Mouse (Mus musculus) kidney, postnatal 25 days (tissue): Measurements from ENCODE around the gene Mtch1.

Source experiments
- DNase-seq, 2 experiments: peaks; one replicate each; pipeline ENCODE4 v3.0.0; 2021; ENCODE audit warnings: mixed read lengths in 2 of 2

Gene Mtch1

GRCm38 (mm10) chr17:29305058-29305806, 42.5 kb downstream of the Mtch1 start:
- peak; percentile 59 to 62 for DNase-seq

DNA sequence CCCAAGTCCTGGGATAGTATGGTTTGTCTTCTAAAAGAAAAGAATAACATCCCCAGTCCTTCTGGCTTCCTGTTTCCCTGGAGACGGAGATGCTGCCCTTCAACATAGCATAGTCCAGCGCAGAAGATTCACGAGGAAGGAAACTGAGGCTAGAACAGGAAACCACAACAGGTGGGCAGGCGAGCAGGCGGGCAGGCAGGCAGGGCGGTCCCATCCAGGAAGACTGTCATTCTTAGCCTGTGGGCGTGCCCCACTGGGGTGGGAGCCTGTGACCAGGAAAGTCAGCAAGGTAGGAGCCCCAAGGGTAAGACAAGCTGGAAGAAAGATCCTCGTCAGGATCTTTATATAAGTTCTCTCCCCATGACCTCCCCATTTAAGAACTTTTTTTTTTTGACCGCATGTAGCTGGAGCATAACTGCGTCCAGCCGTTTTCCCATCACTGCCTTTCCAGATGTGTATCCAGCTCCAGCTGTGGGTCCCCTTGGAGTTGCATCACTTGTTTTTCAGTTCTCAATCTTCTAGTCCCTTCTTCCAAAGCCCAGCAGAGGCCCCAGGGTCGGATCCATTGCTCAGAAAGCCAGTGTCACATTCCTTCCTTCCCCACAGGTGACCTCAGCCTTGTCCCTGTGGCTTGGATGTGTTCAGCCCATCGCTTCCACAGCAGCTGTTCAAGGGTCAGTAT, 43.2 kb downstream of the Mtch1 start:
- DNase-seq = no peak

DNA sequence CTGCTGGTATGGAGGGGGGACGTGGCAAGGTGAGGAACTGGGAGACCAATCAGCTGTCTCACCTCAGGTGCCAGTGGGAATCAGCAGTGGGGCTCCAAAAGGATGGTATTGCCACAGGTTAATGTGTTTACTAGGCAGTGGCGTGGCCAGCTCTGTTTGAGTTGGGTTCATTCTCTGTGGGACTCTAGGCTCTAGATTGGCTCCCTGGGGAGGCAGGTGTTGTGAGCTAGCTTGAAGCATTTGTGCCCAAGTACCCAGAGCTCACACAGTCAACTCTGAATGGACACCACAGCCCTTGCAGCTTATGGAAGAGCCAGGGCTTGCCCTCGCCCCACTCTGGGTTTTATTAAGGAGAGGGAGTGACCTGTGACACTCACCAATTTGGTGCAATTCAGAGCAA, 43.9 kb downstream of the Mtch1 start:
- no peak for DNase-seq

GRCm38 (mm10) chr17:29303087-29303486, 44.6 kb downstream of the Mtch1 start:
- no peak for DNase-seq

GRCm38 (mm10) chr17:29302149-29302548, 45.6 kb downstream of the Mtch1 start:
- DNase-seq = no peak

GRCm38 (mm10) chr17:29301421-29301820, 46.3 kb downstream of the Mtch1 start:
- peak in 1 of 2 experiments; percentile 50 for DNase-seq

DNA sequence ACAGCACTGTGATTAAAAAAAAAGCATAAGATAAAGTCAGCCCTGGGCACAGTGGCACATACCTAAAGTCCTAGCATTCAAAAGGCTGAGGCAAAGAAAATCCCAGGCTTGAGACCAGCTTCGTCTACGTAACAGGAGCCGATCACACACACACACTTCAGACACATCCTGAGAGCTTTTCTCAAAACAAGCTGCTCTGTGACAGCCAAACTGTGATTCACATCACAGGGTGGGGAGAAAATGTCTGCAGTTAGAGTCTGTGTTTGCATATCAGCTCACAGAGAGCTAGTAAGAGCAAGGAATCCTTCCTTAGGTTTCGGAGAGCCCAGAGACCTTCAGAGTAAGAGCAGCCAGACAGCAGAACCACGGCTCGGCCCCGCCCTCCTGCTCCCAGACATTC, 46.8 kb downstream of the Mtch1 start:
- no peak for DNase-seq

DNA sequence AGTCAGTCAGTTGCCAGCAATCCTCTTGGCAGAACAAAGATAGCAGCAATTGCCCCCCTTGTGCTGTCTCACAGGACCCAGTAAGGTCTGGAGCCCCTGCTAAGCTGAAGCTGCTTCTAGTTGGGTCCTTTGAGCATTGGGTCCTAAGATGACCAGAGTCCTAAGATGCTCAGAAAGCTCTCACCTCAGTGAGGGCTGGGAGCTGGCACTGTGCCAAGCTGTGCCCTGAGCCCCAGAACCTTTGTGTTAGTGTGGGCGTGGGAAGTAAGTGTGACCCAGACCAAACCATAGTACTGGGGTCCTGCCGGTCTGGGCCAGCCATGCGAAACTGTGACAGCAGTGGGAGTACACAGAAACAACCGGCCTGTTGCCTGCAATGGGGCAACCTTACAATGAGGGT, 48.5 kb downstream of the Mtch1 start:
- DNase-seq = no peak

DNA sequence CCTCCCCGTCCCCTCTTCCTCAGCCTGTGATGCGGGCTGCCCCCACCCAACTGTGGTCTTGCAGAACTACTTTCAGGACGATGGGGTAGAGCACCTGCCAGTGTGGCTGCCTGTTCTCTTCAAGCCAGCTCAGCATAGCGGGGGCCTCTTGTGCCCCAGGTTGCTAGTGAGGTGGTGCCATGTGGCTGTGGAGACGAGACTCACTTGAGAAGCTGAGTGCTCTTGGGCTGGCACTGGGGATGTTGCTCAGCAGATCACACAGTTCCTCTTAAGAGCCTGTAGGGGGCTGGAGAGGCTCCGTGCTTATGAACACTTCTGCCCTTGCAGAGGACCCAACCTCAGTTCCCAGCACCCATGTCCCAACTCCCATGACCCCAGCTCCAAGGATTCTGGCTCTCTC, 49.9 kb downstream of the Mtch1 start:
- DNase-seq = no peak

DNA sequence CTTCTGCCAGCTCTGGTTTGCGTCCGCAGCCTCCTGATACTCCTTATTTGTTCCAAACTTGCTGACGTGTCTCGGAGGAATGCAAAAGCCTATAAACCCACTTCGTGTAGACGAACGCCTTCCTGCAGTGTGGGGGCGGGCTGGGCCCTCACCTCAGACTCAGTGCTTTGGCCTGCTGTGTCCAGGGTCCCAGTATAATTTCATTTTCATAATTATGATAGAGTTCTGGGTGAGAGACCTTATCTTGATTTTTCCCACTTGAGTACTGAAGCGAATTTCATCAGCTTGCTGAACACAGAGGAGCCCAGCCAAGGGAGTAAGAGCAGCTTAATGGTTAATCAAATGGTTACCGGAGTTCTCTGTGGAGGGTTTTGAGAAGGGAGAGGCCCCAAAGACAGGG, 50.4 kb downstream of the Mtch1 start:
- DNase-seq = no peak

DNA sequence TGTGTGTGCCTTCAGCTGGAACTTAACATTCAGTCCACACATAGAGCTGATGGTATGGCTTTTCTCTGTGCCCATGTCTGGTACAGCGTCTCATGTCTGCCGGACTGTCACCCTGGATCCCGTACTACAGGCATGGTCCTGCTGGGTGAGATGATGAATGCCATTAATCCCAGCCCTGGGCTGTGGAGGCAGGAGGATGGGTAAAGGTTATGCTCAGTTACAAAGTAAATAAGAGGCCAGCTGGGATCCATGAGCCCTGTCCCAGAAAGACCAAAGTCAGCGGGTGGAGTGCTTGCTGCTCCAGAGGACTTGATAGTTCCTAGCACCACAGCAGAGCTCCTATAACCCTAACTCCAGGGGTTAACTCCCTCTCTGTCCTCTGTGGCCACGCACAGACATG, 51.9 kb downstream of the Mtch1 start:
- DNase-seq = no peak

DNA sequence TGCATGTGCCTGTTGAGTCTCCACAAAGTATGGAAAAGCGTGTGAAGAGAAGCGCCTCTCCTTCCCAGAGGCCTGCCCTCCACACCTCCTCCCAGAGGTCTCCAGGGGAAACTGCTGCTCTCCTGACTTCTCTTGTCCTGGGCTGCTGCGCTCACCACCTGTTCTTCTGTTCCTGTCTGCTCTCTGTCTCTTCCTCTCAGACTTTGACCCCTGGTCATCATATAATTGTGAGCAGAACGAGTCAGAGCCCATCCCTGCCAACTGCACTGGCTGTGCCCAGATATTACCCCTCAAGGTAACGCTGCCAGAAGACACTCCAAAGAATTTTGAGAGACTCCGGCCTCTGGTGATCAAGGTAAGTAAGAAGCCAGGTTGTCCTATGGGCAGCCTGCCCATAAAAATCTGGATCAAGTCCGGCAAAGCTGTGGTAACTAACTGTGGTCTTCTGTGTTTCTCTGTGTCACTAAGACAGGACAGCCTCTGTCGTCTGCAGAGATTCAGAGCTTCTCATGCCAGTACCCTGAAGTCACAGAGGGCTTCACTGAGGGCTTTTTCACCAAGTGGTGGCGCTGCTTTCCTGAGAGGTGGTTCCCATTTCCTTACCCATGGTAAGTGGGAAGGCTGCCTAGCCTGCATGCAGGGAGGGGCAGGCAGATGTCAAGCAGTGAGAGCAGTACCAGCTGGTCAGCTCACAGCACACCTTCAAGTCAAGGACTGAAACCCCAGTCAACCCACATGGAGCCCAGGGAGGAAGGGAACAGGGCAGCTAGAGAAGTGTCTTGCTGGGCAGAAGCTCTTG, 53.7 kb downstream of the Mtch1 start:
- DNase-seq = peak; percentile 36 to 73

DNA sequence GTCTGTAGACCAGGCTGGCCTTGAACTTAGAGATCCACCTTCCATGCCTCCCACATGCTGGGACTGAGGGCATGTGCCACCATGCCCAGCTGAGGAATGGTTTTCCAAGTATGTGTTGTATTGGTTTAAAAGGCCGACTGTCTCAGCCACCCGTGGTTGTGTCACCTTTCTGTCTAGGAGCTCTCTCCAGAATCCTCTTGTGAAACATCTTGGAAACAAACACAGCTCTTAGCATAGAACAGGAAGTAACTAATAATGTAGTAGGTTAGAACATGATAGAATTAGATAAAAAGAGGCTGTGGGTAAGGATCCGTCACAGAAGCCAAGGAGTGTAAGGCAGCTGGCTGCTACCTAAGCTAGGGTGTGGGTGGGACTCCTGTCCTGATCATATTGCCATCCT, 54.7 kb downstream of the Mtch1 start:
- DNase-seq = no peak

GRCm38 (mm10) chr17:29291793-29292192, 55.9 kb downstream of the Mtch1 start:
- DNase-seq = no peak

- no peak for DNase-seq
Measured at GRCm38 (mm10) chr17:29282216-29282952, 65.3 kb downstream of the Mtch1 start.
